Mouse (Mus musculus): ENCODE measurements at regions not wholly inside any gene's neighbourhood (a gene's known extent, or its start where the extent isn't known, plus 50 kb on each side); places are given as distances from the start of the nearest gene placed in this dataset.

DNA sequence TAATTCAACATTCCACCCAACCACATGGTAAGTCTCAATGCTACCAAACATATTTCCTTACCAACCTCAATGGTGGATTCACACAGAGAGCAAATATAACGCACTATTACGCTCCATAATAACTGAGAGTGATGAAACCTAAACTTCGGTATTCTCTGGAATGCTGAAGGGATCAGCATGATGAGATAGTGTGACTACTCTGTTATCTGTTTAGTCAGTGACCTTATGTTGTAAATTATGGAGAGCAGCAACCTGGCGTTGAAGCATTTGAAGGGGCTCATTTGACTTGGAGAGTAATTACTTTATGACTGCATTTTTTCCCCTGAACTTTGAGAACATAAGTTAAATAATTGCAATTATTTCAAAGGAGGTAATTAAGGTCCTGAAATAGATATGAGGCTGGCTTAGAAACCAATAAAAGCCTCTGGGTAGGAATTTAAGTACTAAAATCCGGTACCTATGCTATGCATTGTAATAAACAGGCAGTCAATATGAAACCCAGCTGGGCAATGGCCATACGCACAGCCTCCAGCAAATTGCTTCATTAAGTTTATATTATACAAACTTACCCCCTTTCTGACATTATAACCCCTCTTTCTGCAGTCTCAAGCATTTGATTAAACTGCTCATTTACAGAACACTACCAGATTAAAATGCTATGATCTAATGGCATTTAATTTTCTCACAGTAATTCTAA is 1378.9 kb upstream of the Jmjd1c start:
- H3K27ac ChIP-seq (ENCODE audit: insufficient read depth, low read length): no peak overlapping the region
- no peaks in the 10 kb centered on the region for H3K27me3 ChIP-seq (ENCODE audit: control insufficient read depth, insufficient read depth, low read length)
- 96% methylated on average over 6 of the region's 6 CpGs for WGBS
- no peak overlapping the region for H3K4me3 ChIP-seq (replicated peaks; ENCODE audit: insufficient read depth, low read depth, low read length)
- no peak for DNase-seq
- no peaks in the 10 kb centered on the region for H3K4me1 ChIP-seq (ENCODE audit: control insufficient read depth, insufficient read depth, low read length)
- TF ChIP-seq CTCF (IDR thresholded peaks at IDR 0.05; ENCODE audit: borderline replicate concordance, insufficient read depth, low read depth, low read length) (no peak), POLR2A (IDR thresholded peaks at IDR 0.05; ENCODE audit: borderline replicate concordance, insufficient read depth, low read length) (no peak)

- Histone ChIP-seq H3K4me3 (replicated peaks; ENCODE audit: insufficient read depth, low read depth, low read length) (no peak overlapping the region), H3K27ac (ENCODE audit: insufficient read depth, low read length) (no peak overlapping the region), H3K27me3 (ENCODE audit: control insufficient read depth, insufficient read depth, low read length) (no peaks in the 10 kb centered on the region), H3K4me1 (ENCODE audit: control insufficient read depth, insufficient read depth, low read length) (no peaks in the 10 kb centered on the region)
- no peak for TF ChIP-seq CTCF (IDR thresholded peaks at IDR 0.05; ENCODE audit: borderline replicate concordance, insufficient read depth, low read depth, low read length)
- TF ChIP-seq POLR2A (IDR thresholded peaks at IDR 0.05; ENCODE audit: borderline replicate concordance, insufficient read depth, low read length): no peak
- DNase-seq: no peak
- WGBS: 94% methylated on average over 2 of the region's 2 CpGs
Observed at GRCm38 (mm10) chr10:65722496-65722895, 1373.4 kb upstream of the Jmjd1c start.

DNA sequence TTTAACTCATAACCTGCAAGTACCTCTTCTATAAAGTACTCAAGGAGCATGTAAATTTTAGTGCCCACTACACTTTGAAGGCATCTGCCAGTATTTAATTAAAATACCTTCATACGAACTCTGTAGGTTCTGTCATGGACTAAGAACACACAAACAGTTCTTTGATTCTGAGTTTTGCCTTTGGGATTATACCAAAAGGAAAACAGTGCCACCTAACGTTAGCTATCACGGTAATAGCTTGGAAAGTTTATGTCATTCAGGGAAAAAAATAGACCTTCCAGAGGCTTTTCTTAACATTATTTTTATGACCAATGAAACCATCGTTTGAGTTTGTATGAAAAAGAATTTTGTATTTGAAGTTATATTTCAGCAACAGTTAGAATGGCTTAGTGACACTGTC is 1326.5 kb upstream of the Jmjd1c start:
- Histone ChIP-seq H3K4me1 (ENCODE audit: control insufficient read depth, insufficient read depth, low read length) (peaks cover 5% of the 10 kb centered on the region; the same call in 1 of the 2 replicates), H3K27ac (ENCODE audit: insufficient read depth, low read length) (no peak overlapping the region), H3K27me3 (ENCODE audit: control insufficient read depth, insufficient read depth, low read length) (no peaks in the 10 kb centered on the region), H3K4me3 (replicated peaks; ENCODE audit: insufficient read depth, low read depth, low read length) (no peak overlapping the region)
- TF ChIP-seq POLR2A (IDR thresholded peaks at IDR 0.05; ENCODE audit: borderline replicate concordance, insufficient read depth, low read length) (no peak), CTCF (IDR thresholded peaks at IDR 0.05; ENCODE audit: borderline replicate concordance, insufficient read depth, low read depth, low read length) (no peak)
- no peak for DNase-seq
- WGBS: 40% methylated on average over 4 of the region's 4 CpGs

DNA sequence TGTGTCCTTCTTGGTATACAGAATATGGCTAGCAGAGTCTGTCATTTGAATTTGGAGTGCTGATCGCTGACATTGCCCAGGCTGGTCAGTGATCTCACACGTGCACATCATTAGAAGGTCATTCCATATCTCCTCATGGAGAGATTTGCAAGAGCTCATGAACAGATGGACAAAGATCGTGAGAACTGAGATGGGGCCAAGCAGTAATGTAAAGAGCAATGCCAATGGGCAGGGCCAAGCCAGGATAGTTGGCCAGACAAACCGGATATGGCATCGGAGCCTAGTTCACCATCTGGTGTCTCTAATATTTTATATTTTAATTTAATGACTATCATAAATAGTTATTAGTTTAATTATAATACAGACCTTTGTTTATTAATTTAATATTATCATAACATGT is 1324.0 kb upstream of the Jmjd1c start:
- no peaks in the 10 kb centered on the region for H3K27me3 ChIP-seq (ENCODE audit: control insufficient read depth, insufficient read depth, low read length)
- DNase-seq: peak; percentile 28 to 66
- WGBS: 24% methylated on average over 5 of the region's 5 CpGs
- H3K4me1 ChIP-seq (ENCODE audit: control insufficient read depth, insufficient read depth, low read length): peaks cover 5% of the 10 kb centered on the region; the same call in 1 of the 2 replicates
- no peak overlapping the region for H3K4me3 ChIP-seq (replicated peaks; ENCODE audit: insufficient read depth, low read depth, low read length)
- TF ChIP-seq CTCF (IDR thresholded peaks at IDR 0.05; ENCODE audit: borderline replicate concordance, insufficient read depth, low read depth, low read length) (no peak), POLR2A (IDR thresholded peaks at IDR 0.05; ENCODE audit: borderline replicate concordance, insufficient read depth, low read length) (no peak)
- no peak overlapping the region for H3K27ac ChIP-seq (ENCODE audit: insufficient read depth, low read length)

DNA sequence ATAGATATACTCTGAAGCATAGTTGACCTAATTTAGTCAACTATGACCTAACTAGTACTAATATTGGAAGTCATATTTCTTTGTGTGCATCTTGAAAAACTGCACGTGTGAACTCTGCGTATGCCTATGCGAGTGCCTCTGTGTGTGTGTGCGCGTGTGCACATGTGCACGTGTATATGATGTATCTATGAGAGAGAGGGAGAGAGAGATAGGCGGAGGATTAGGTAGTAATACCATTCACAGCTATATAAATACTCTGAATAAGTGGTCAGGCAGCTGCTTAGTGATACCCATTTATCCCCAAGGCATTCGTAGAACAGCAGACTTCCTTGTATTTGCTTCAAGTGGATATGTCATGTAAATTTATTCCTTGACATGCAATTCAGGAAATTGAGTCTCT is 1310.9 kb upstream of the Jmjd1c start:
- Histone ChIP-seq H3K27me3 (ENCODE audit: control insufficient read depth, insufficient read depth, low read length) (no peaks in the 10 kb centered on the region), H3K4me1 (ENCODE audit: control insufficient read depth, insufficient read depth, low read length) (no peaks in the 10 kb centered on the region), H3K4me3 (replicated peaks; ENCODE audit: insufficient read depth, low read depth, low read length) (no peak overlapping the region), H3K27ac (ENCODE audit: insufficient read depth, low read length) (no peak overlapping the region)
- TF ChIP-seq POLR2A (IDR thresholded peaks at IDR 0.05; ENCODE audit: borderline replicate concordance, insufficient read depth, low read length) (no peak), CTCF (IDR thresholded peaks at IDR 0.05; ENCODE audit: borderline replicate concordance, insufficient read depth, low read depth, low read length) (no peak)
- DNase-seq: no peak
- 94% methylated on average over 8 of the region's 8 CpGs for WGBS

Measured in cerebellum, adult 2 months (tissue).